Mouse (Mus musculus): ENCODE data around the gene Gm49711.

- TF ChIP-seq CTCF (IDR thresholded peaks at IDR 0.05; ENCODE audit: control insufficient read depth, insufficient read depth, insufficient replicate concordance, low read depth, low read length) (no peak), POLR2A (IDR thresholded peaks at IDR 0.05; ENCODE audit: control insufficient read depth, low read depth, low read length) (no peak)
Observed at GRCm38 (mm10) chr16:92062832-92063231, 4.7 kb downstream of the Gm49711 start.
